Mouse (Mus musculus) layer of hippocampus, postnatal 25 days (tissue): ENCODE data around the gene Tcf20. TPM values are rescaled to one million over a fixed set of nuclear protein-coding genes. Genes with fewer than 3 reads are reported as not detected.
"Not testable (repeated sequence)": the region's sequence is repeated elsewhere in the genome, so short reads cannot be mapped to it uniquely, and the experiment has no call there.

Experiments used
- DNase-seq, 2 experiments: peaks; one replicate each; pipeline ENCODE4 v3.0.0; 2022; ENCODE audit warnings: mixed read lengths in 2 of 2, low spot score in 1 of 2; ENCODE audit errors: extremely low spot score in 1 of 2
- total RNA-seq, 2 experiments: library from RNA; stranded (reverse); gene quantifications; 2 replicates each; pipeline ENCODE4 v1.2.3; 2021

The Tcf20 gene
- total RNA-seq, 2 experiments from 2014 or later, result 213 TPM

DNA sequence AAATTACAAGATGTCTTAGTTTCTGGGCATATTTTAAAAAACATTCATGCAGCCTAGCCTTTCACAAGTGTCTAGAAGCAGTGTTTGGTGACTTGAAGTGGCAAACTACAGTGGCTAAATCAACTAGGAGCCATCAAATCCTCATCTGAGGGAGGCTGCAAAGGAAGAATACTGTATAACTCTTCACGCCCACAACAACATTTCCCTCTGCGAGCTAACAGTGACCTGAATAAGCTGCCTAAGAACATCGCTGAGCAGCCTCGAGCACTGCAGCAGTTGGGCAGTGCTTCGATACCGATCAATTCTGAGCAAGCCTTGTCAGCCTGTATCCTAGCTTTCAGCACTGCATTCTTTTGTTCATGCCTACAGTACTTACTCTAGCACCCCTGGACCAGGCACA lies 157.8 kb downstream of the Tcf20 start:
- no peak for DNase-seq

GRCm38 (mm10) chr15:82825866-82826265 lies 161.8 kb downstream of the Tcf20 start:
- DNase-seq, result no peak

DNA sequence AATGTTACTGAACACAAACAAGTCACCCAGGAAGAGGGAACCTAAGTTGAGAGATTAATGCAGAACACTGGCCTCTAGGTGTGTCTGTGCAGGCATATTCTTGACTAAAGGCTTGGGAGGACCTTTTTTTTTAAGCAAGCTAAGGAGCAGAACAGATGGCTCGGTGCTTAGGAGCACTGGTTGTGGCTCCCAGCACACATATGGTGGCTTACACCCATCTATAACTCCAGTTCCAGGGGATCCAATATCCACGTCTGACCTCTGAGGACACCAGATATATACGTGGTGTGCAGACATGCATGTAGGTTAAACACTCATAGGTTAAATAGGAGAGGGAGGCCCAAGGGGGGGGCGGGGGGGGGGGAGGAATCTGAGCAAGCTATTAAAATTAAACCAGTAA lies 165.3 kb downstream of the Tcf20 start:
- no peak for DNase-seq

- no peak for DNase-seq
These were observed 166.0 kb downstream of the Tcf20 start for GRCm38 (mm10) chr15:82821657-82822056.

- no peak for DNase-seq
These were observed 172.4 kb downstream of the Tcf20 start for GRCm38 (mm10) chr15:82815296-82815695.

GRCm38 (mm10) chr15:82814806-82815205 lies 172.9 kb downstream of the Tcf20 start:
- peak; percentile 31 to 66 for DNase-seq

DNA sequence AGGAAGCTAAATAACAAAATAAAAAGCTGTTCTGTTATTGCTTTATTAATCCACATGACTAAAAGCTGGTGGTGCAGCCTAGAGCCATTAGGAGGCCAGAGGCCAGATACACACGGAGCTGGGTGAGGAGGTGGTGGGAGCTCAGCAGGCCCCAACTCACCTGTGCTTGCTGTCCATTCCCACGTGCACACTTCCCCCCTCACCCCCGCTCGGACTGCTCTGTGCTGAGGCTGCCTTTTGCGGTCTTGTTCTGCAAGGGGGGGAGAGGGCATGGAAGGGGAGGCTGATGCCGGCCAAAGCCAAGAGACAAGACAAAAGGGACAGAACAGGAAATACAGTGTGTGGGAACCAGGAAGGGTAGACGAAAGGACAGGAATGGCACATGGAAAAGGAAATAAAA lies 173.4 kb downstream of the Tcf20 start:
- DNase-seq, result no peak

DNA sequence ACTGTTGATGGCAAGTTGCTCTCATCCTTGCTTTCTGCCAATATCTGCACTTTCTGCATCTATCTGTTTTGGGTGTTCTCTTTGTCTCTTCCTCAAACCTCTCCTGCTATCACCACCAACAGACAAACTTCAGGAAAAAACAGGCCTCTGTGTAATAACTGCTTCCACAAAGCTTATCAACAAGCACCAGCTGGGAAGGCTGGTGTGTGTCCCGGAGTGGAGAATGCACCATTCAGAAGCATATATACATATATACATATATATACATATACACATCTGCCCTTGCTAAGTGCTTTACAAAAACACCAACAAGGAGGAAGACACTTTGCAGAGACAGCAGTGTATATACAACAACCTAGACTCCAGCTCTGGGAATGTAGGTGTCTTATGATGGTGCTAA lies 177.1 kb downstream of the Tcf20 start:
- no peak for DNase-seq

DNA sequence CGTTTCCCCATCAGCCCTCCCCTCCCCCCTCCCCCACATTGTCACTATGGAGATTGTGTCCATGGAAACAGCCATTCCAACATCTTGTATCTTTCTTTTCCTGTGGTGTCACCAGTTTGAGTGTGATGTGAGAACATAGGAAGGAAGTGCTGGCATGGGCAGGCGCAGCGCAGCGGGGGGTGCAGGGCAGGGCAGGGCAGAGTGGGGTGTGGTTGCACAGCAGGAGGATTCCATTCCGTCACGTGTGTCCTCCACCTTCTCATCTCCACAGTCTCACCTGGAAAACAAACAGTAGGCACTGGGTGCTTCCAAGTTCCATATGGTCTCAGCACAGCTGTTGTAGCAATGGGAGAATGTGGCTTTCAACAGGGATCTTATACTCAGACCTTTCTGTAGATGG lies 178.2 kb downstream of the Tcf20 start:
- DNase-seq, result no peak

GRCm38 (mm10) chr15:82806969-82807763 lies 180.5 kb downstream of the Tcf20 start:
- DNase-seq, result no peak

- peak; percentile 84 to 99 for DNase-seq
These were observed 182.7 kb downstream of the Tcf20 start for GRCm38 (mm10) chr15:82804708-82805639.

- no peak for DNase-seq
These were observed 191.7 kb downstream of the Tcf20 start for GRCm38 (mm10) chr15:82795936-82796440.

DNA sequence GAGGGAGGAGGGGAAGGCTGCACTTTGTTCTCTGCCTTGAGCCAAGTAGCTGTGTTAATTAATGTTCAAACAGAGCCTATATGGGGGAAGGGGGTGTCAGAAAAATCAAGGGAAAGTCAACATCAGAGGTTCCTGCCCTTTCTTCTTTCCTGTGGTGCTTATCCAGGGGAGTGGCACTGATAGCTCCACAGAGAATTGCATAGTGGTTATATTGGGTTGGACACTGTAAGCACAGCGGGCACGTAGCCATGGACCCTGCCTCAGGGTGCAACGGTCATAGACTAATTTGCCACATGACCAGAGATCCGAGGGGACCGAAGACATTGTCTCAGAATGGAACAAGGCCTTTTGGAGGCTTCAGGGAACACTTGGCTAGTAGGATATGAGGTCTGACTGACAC lies 193.4 kb downstream of the Tcf20 start, which contains the start of gene Cyp2d26:
Gene Cyp2d26 (minus strand): TSS at position 18 of the 400 bp plus-strand sequence.
- DNase-seq, result no peak

DNA sequence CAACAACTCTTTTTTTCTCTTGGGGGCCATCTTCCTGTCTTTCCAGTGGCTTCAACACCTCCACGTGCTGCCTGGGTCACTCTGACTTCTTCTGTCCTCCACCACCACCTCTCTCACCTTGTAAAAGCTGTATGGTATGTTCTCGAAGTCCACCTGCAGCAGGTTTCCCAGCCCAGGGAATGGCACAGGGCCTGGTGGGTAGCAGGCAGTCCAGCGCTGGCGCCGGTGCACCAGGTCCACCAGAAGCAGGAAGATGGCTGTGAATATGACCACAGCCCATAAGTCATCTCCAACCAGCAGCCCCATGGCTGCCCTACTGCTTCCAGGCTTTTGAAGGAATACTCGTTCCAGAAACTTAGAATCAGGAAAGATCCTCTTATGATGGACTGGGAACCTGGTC lies 193.8 kb downstream of the Tcf20 start:
- no peak for DNase-seq

DNA sequence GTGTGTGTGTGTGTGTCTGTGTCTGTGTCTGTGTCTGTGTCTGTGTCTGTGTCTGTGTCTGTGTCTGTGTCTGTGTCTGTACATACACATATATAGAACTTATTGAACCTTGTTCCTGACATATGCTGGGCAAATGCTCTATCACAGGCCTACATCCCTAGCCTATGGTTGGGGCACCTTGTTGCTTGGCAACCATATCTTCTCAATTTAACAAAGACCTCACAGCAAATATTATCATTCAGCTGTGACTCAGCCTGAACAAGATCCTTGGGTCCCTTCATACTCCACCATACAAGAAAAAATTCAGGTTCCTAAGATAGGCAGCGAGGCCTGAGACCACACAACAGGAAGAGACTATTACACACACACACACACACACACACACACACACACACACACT lies 194.2 kb downstream of the Tcf20 start:
- DNase-seq, result no peak

DNA sequence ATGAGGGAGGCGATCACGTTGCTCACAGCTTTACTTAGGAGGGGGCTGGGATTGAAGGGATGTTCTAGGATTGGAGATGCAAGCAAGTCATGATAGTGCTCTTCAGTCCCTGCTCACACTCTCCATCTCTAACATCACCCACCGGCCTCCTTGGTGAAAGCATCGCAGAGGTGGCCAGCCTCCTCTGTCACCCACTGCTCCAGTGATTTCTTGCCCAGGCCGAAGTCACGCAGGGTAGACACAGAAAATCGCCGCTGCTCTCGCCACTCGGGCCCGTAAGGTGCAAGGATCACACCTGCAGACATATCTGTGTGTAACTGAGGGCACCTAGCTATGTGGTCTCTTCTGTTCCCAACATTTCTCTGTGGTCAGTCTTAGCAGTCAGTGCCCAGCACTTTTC lies 195.1 kb downstream of the Tcf20 start:
- no peak for DNase-seq

- no peak for DNase-seq
These were observed 203.1 kb downstream of the Tcf20 start for GRCm38 (mm10) chr15:82784581-82784980.

DNA sequence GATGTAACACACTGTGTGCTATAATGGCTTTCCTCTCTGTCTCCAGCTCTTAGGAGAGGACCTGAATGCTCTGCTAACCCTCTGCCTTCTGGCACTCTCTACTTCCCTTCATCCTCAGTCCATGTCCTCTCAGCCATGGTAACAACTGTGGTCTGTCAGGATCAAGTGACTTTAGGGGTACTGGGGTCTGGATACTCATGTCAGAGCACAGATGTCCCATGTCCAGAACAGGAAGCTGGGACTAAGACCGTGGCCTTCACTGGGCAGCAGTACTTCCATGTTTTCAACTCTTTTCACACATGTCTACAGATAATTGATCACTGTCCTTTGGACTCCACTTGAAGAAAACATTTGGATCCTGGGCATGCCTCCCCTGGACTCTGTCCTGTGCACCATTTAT lies 203.9 kb downstream of the Tcf20 start:
- DNase-seq, result no peak

GRCm38 (mm10) chr15:82777856-82778255 lies 209.8 kb downstream of the Tcf20 start:
- not testable (repeated sequence) for DNase-seq

- no peak for DNase-seq
These were observed 221.7 kb downstream of the Tcf20 start for GRCm38 (mm10) chr15:82765943-82766342.

- DNase-seq, result no peak
These were observed 222.8 kb downstream of the Tcf20 start for GRCm38 (mm10) chr15:82764881-82765280.
